Mouse (Mus musculus): ENCODE data around the gene Ptrh1. TPM values are rescaled to one million over a fixed set of nuclear protein-coding genes. Genes with fewer than 3 reads are reported as not detected.

Gene Ptrh1
- polyA plus RNA-seq, 1 experiment from 2014 or later: 5.2 TPM

DNA sequence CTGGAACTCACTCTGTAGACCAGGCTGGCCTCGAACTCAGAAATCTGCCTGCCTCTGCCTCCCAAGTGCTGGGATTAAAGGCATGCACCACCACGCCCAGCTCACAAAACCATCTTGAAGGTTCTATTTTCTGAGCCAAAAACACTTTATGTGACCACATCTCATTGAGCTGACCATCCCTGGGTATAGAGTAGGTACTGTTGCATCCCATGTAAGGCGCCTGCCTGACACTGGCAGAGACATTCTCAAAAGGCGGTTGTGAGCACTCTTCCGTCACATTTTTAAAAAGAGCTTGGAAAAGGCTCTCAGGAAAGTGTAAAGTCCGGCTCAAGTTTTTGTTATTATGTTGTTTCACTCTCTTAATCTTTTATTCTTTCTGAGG lies 18.9 kb upstream of the Ptrh1 start:
- WGBS: 40% methylated on average over 6 of the region's 6 CpGs
- Histone ChIP-seq H3K9me3 (replicated peaks) (no peaks in the 10 kb centered on the region), H3K9ac (no peak overlapping the region), H3K27me3 (replicated peaks) (0 out of 2 replicates have a peak, but pooled peaks cover 3% of the 10 kb centered on the region), H3K27ac (ENCODE audit: poor library complexity, severe bottlenecking) (no peak overlapping the region), H3K4me1 (replicated peaks) (peaks cover 19% of the 10 kb centered on the region), H3K4me3 (no peak overlapping the region), H3K36me3 (peaks cover 48% of the 10 kb centered on the region), H3K4me2 (peak overlapping the region; percentile 37)
- ATAC-seq (ENCODE audit: insufficient number of reproducible peaks, low FRiP score): no peak; the same call in 1 of the 2 replicates

DNA sequence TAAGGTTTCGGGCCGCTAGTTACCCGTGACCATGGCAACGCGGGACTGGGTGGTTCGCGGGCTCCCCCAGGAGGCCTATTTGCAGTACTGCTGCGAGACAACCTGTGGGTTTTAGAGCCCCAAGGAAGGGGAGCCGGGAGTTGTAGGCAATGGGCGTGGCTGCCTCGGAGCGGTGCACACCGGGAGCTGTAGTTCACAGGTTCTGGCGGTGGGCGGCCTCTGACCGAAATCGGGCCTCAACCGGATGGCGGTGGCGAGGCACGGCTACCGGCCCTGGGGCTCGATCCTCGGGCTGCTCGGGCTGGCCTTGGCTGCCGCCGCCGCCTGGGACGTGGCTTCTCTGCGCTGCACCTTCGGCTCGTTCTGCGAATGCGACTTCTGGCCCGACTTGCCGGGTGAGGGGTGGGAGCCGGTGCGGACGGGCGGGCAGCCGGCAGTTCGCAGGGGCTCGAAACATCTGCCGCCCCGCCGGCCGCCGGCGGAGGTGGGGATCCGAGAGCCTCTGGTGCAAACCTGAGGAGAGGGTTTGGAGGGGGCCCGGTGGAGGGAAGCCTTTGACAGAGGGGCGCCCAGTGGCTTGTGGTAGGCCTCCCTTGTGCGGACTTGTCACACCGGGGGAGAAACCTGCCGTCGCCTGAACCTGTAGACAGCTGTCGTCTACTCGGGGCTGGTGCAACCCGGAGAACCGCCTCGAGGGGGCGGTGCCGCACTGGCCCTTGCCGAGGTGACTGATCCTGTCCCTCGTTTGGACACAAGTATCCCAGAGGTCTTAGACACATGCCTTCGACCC lies 18.3 kb upstream of the Ptrh1 start, which contains the start of gene Tor2a:
Gene Tor2a, plus strand, starts transcription at position 179 of the 790 bp plus-strand sequence.
- under 1% methylated on average over 65 of the region's 66 CpGs for WGBS
- peaks cover 48% of the 10 kb centered on the region for H3K36me3 ChIP-seq

DNA sequence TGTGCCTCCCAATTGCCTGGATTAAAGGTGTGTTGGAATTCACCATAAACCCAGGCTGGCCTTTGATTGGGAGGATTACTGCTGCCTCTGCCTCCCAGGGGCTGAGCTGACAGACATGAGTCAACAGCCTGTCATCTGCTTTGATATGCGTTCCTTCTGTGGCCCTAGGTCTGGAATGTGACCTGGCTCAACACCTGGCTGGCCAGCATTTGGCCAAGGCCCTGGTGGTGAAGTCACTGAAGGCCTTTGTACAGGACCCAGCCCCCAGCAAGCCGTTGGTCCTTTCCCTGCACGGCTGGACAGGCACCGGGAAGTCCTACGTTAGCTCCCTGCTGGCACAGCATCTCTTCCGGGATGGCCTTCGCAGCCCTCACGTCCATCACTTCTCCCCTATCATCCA lies 17.1 kb upstream of the Ptrh1 start:
- 0 out of 2 replicates have a peak, but pooled peaks cover 3% of the 10 kb centered on the region for H3K27me3 ChIP-seq (replicated peaks)
- 63% methylated on average over 8 of the region's 8 CpGs for WGBS
- H3K4me2 ChIP-seq: no peak overlapping the region
- H3K27ac ChIP-seq (ENCODE audit: poor library complexity, severe bottlenecking): no peak overlapping the region
- no peak for ATAC-seq (ENCODE audit: insufficient number of reproducible peaks, low FRiP score)
- H3K9me3 ChIP-seq (replicated peaks): no peaks in the 10 kb centered on the region
- H3K4me3 ChIP-seq: no peak overlapping the region
- peaks cover 47% of the 10 kb centered on the region for H3K36me3 ChIP-seq
- H3K4me1 ChIP-seq (replicated peaks): peaks cover 14% of the 10 kb centered on the region
- H3K9ac ChIP-seq: no peak overlapping the region

More for the DNA sequence above, 18.3 kb upstream of the Ptrh1 start, which contains the start of gene Tor2a:
- peak; percentile 93 for ATAC-seq (ENCODE audit: insufficient number of reproducible peaks, low FRiP score)
- no peaks in the 10 kb centered on the region for H3K9me3 ChIP-seq (replicated peaks)
- H3K27me3 ChIP-seq (replicated peaks): 0 out of 2 replicates have a peak, but pooled peaks cover 3% of the 10 kb centered on the region
- peak within 1 kb of the TSS; percentile 83 for H3K4me3 ChIP-seq
- peaks cover 14% of the 10 kb centered on the region for H3K4me1 ChIP-seq (replicated peaks)
- peak within 1 kb of the TSS; percentile 82 for H3K27ac ChIP-seq (ENCODE audit: poor library complexity, severe bottlenecking)
- H3K9ac ChIP-seq: peak within 1 kb of the TSS; percentile 91
- peak within 1 kb of the TSS; percentile 72 for H3K4me2 ChIP-seq

DNA sequence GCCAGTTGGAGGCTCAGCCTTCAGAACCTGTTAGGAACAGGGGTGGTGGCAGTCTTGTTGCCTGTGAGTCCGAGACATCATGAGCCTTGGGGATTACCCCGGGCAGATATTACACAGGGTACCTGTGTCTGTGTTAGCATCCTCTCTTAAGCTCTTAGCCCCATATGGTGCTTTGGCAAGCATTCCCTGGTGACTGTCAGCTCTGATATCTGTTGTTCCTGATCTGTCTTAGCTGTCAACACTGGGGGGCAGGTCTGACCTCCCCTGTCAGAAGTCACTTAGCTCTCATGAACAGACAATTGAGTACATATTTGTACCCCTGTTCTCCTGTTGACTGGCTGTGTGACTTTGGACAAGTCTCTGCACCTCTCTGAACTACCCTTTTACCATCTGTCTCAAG lies 16.6 kb upstream of the Ptrh1 start:
- H3K9me3 ChIP-seq (replicated peaks): no peaks in the 10 kb centered on the region
- H3K27ac ChIP-seq (ENCODE audit: poor library complexity, severe bottlenecking): no peak overlapping the region
- H3K4me2 ChIP-seq: no peak overlapping the region
- no peak overlapping the region for H3K9ac ChIP-seq
- no peak for ATAC-seq (ENCODE audit: insufficient number of reproducible peaks, low FRiP score)
- H3K36me3 ChIP-seq: peaks cover 45% of the 10 kb centered on the region
- no peak overlapping the region for H3K4me3 ChIP-seq
- 0 out of 2 replicates have a peak, but pooled peaks cover 3% of the 10 kb centered on the region for H3K27me3 ChIP-seq (replicated peaks)
- 81% methylated on average over 2 of the region's 2 CpGs for WGBS
- peaks cover 14% of the 10 kb centered on the region for H3K4me1 ChIP-seq (replicated peaks)

DNA sequence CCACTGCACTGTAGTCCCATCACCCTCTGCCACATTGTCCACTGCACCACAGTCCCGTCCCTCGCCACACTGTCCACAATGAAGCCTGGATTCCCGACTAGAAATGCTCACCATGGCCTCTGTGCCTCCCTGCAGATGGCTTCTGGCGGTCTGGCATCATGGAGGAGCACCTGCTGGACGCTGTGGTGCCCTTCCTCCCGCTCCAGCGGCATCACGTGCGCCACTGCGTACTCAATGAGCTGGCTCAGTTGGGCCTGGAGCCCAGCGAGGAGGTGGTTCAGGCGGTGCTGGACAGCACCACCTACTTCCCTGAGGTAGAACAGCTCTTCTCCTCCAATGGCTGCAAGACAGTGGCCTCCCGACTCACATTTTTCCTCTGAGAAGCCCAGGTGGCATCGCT lies 14.2 kb upstream of the Ptrh1 start:
- Histone ChIP-seq H3K9me3 (replicated peaks) (no peaks in the 10 kb centered on the region), H3K4me2 (no peak overlapping the region), H3K36me3 (peaks cover 34% of the 10 kb centered on the region), H3K4me3 (no peak overlapping the region), H3K27ac (ENCODE audit: poor library complexity, severe bottlenecking) (no peak overlapping the region), H3K27me3 (replicated peaks) (no peaks in the 10 kb centered on the region), H3K4me1 (replicated peaks) (peaks cover 14% of the 10 kb centered on the region), H3K9ac (no peak overlapping the region)
- no peak for ATAC-seq (ENCODE audit: insufficient number of reproducible peaks, low FRiP score)
- 88% methylated on average over 14 of the region's 14 CpGs for WGBS

DNA sequence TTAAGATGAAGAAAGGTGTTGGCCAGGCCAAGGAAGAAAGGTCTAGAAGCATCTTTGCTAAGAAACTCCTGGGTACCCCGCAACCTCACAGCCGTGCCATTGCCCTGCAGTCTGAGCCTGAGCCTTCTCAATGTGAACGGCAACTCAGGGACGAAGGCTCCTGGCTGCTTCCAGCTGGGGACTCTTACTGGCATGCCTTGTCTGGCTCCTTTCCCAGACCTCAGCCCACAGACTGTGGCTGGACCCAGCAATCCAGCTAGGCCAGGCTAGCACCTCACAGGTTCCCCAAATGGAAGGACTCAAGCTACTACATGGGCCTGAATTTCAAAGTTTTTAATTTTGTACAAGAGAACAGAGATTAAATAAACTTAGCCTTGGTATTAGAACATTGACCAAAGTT lies 13.7 kb upstream of the Ptrh1 start:
- Histone ChIP-seq H3K4me3 (no peak overlapping the region), H3K27ac (ENCODE audit: poor library complexity, severe bottlenecking) (no peak overlapping the region), H3K9ac (no peak overlapping the region), H3K4me1 (replicated peaks) (peaks cover 14% of the 10 kb centered on the region), H3K9me3 (replicated peaks) (no peaks in the 10 kb centered on the region), H3K36me3 (peaks cover 34% of the 10 kb centered on the region), H3K27me3 (replicated peaks) (no peaks in the 10 kb centered on the region), H3K4me2 (no peak overlapping the region)
- WGBS: 88% methylated on average over 4 of the region's 4 CpGs
- ATAC-seq (ENCODE audit: insufficient number of reproducible peaks, low FRiP score): no peak

DNA sequence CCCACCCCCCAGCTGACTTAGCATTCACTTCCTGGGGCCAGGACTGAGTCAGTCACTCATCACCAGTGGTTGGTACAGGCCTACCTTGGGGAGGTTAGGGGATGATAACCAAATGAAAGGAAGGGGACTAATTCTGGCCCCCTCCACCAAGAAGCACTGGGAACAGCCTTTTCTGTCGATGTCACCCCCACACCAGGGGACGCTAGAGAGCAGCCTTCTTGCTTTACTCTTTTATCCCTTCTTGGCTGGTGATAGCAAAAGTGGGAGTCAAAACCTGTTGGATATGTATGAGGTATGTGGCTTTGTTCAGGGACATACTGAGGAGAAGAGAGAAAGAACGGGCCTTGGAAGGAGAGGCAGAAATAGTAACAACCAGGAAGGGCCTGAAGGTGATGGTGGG lies 12.2 kb upstream of the Ptrh1 start:
- no peaks in the 10 kb centered on the region for H3K27me3 ChIP-seq (replicated peaks)
- no peak overlapping the region for H3K4me3 ChIP-seq
- no peak overlapping the region for H3K9ac ChIP-seq
- 73% methylated on average over 3 of the region's 3 CpGs for WGBS
- peaks cover 34% of the 10 kb centered on the region for H3K36me3 ChIP-seq
- H3K27ac ChIP-seq (ENCODE audit: poor library complexity, severe bottlenecking): no peak overlapping the region
- no peak overlapping the region for H3K4me2 ChIP-seq
- no peak for ATAC-seq (ENCODE audit: insufficient number of reproducible peaks, low FRiP score)
- H3K4me1 ChIP-seq (replicated peaks): peaks cover 7% of the 10 kb centered on the region
- no peaks in the 10 kb centered on the region for H3K9me3 ChIP-seq (replicated peaks)

DNA sequence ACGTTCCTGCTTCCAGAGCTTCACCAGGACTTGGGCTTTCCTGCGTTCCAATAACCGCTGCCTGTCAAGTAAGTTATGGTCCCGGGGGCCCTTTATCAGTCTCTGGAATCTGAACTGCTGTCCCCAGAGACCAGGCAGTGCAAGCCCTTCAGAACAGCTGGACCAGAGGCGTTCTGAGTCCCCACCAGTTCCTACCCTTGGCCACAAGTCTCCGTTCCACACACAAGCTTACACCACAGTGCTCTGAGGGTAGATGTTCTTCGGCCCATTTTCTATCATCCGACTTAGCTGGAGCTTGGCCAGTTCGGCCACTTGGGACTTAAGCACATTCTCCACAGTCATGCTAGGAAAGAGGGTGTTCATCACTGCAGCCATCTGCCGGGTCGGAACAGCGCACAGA lies 8.3 kb upstream of the Ptrh1 start:
- 72% methylated on average over 12 of the region's 12 CpGs for WGBS
- Histone ChIP-seq H3K9me3 (replicated peaks) (no peaks in the 10 kb centered on the region), H3K27ac (ENCODE audit: poor library complexity, severe bottlenecking) (no peak overlapping the region), H3K27me3 (replicated peaks) (no peaks in the 10 kb centered on the region), H3K9ac (no peak overlapping the region), H3K4me2 (no peak overlapping the region), H3K4me3 (no peak overlapping the region), H3K4me1 (replicated peaks) (peaks cover 8% of the 10 kb centered on the region), H3K36me3 (peaks cover 12% of the 10 kb centered on the region; the same call in 1 of the 2 replicates)
- no peak for ATAC-seq (ENCODE audit: insufficient number of reproducible peaks, low FRiP score)

DNA sequence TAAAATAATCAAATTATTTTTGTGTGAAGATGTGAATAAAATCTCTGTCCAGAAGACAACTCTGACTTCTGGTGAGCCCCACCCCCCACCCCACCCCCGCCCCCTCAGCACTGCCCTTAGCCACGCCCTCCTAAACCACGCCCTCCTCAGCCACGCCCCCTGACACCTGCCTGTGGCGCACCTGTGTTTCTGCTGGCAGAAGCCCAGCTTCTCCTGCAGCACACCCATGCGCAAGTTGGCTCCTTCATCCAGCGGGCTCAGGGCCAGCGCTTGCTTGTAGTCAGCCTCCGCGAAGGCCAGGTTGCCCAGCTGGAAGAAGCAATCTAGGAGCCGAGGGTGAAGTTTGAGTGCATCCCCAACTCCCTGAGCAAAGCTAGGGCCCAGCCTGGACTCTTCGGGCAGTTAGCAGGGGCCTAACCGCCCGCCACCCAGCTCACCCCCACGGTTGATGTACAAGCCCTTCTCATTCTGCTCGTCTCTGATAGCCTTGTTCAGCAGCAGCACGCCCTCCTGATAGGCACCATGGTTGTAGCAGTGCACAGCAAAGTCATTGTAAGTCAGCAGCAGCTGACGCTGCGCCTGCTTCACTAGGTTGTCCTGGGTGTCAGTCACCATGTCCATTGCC lies 6.8 kb upstream of the Ptrh1 start:
- WGBS: 44% methylated on average over 19 of the region's 19 CpGs
- ATAC-seq (ENCODE audit: insufficient number of reproducible peaks, low FRiP score): no peak
- Histone ChIP-seq H3K4me3 (no peak overlapping the region), H3K9ac (no peak overlapping the region), H3K9me3 (replicated peaks) (no peaks in the 10 kb centered on the region), H3K36me3 (no peaks in the 10 kb centered on the region), H3K27ac (ENCODE audit: poor library complexity, severe bottlenecking) (no peak overlapping the region), H3K4me2 (no peak overlapping the region), H3K27me3 (replicated peaks) (no peaks in the 10 kb centered on the region), H3K4me1 (replicated peaks) (peaks cover 8% of the 10 kb centered on the region)

DNA sequence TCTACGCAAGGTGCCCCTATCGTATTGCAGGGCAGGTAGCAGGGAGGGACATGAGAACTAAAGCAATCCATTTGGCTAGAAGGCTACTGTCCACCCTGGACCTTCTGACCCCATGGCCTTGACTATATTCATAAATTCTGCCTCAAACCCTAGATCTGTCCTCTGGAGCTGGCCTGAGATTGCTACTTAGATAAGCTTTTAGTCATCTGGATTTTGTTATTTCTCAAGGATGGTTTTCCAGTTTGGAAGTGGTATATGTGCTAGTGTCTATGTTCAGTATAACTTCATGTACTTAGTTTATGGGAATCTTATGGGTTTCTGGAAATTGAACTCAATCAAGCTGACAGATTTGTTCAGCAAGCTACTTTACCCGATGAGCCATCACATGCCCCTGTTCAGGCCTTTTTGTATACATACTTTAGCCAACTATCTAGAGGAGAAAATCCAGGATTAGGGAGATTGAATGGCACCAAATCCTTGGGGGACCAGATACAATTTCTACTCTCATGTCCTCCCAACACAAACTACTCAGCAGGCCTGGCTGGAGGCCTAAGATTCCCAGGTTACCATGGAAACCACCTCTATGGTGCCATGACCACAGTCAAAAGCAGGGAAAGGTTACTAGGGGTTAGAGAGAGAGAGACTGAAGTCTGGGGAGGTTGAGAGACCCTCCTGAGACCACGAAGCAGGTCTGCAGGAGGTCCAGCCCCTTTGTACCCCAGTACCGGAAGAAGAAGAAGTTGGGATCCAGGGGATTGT lies 6.1 kb upstream of the Ptrh1 start:
- Histone ChIP-seq H3K4me3 (no peak overlapping the region), H3K27me3 (replicated peaks) (no peaks in the 10 kb centered on the region), H3K4me1 (replicated peaks) (peaks cover 8% of the 10 kb centered on the region), H3K36me3 (no peaks in the 10 kb centered on the region), H3K4me2 (no peak overlapping the region), H3K9ac (no peak overlapping the region), H3K27ac (ENCODE audit: poor library complexity, severe bottlenecking) (no peak overlapping the region), H3K9me3 (replicated peaks) (no peaks in the 10 kb centered on the region)
- WGBS: 83% methylated on average over 5 of the region's 5 CpGs
- no peak for ATAC-seq (ENCODE audit: insufficient number of reproducible peaks, low FRiP score)

DNA sequence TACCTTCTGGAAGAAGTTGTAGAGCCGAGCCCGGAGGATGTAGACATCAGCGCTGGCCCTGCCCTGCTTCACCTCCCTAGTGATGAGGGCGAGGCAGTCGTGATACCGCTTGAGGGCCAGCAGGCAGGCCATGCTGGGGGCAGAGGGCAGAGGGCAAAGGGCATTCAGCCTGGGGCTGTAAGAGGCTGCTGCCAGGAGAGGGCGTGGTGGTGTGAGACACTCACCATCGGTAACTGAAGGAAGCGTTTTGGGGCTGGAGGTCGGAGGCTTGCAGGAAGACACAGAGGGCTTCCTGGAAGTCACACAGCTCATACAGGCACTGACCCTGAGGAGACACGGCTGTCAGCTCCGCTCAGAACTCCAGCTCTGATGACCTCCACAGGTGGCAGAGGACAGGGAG lies 3.7 kb upstream of the Ptrh1 start:
- no peak overlapping the region for H3K27ac ChIP-seq (ENCODE audit: poor library complexity, severe bottlenecking)
- no peak overlapping the region for H3K9ac ChIP-seq
- H3K4me1 ChIP-seq (replicated peaks): peaks cover 20% of the 10 kb centered on the region
- no peak overlapping the region for H3K4me3 ChIP-seq
- H3K4me2 ChIP-seq: no peak overlapping the region
- no peaks in the 10 kb centered on the region for H3K9me3 ChIP-seq (replicated peaks)
- no peaks in the 10 kb centered on the region for H3K36me3 ChIP-seq
- no peak for ATAC-seq (ENCODE audit: insufficient number of reproducible peaks, low FRiP score)
- peaks cover 3% of the 10 kb centered on the region; the same call in 1 of the 2 replicates for H3K27me3 ChIP-seq (replicated peaks)
- 19% methylated on average over 12 of the region's 12 CpGs for WGBS

Measured in heart, embryonic 12.5 days (tissue).